Mouse (Mus musculus): ENCODE data around the gene Gm21865. TPM values are rescaled to one million over a fixed set of nuclear protein-coding genes. Genes with fewer than 3 reads are reported as not detected.

Gm21865 gene
- not detected in 2 replicates for polyA plus RNA-seq (2012; rRNA removed)

GRCm38 (mm10) chrY:40316803-40317202 lies at the start of gene Gm21865:
TSS of gene Gm21865 (minus strand) at chrY:40316903.

Other genes with a start within 250 kb of the Gm21865 start
- gene Gm21882, start 64.6 kb upstream of the Gm21865 start, polyA plus RNA-seq (2012; rRNA removed), result not detected in 2 replicates